Mouse (Mus musculus) kidney, embryonic 15.5 days (tissue): ENCODE measurements around the gene Kmt2c. TPM values are rescaled to one million over a fixed set of nuclear protein-coding genes. Genes with fewer than 3 reads are reported as not detected.
"Not testable (repeated sequence)": the region's sequence is repeated elsewhere in the genome, so short reads cannot be mapped to it uniquely, and the experiment has no call there.

Experiments used
- ATAC-seq: fragments of 200-750 bp; cut with Nextera tagmentation; replicated peaks from 2 replicates; pipeline ENCODE4 v1.8.0; 2017; ENCODE audit warnings: moderate TSS enrichment; ENCODE audit not compliant: low FRiP score
- H3K27ac ChIP-seq: fragments of 300-500 bp; sonication (generic); 2 replicates; pipeline ENCODE4 v1.5.1; 2015; ENCODE audit warnings: mild to moderate bottlenecking, inconsistent platforms
- H3K27me3 ChIP-seq: fragments of 300-500 bp; sonication (generic); 2 replicates; pipeline ENCODE4 v1.6.1; 2015; ENCODE audit warnings: inconsistent platforms
- H3K36me3 ChIP-seq: fragments of 300-500 bp; sonication (generic); 2 replicates; pipeline ENCODE4 v1.6.1; 2015; ENCODE audit warnings: inconsistent platforms
- H3K4me1 ChIP-seq: fragments of 300-500 bp; sonication (generic); 2 replicates; pipeline ENCODE4 v1.6.1; 2015; ENCODE audit warnings: inconsistent platforms
- H3K4me2 ChIP-seq: fragments of 300-500 bp; sonication (generic); 2 replicates; pipeline ENCODE4 v1.6.1; 2015; ENCODE audit warnings: moderate library complexity, mild to moderate bottlenecking, inconsistent platforms
- H3K4me3 ChIP-seq: fragments of 300-500 bp; sonication (generic); replicated peaks from 2 replicates; pipeline ENCODE4 v1.5.1; 2015; ENCODE audit warnings: mild to moderate bottlenecking, inconsistent platforms
- H3K9ac ChIP-seq: fragments of 300-500 bp; sonication (generic); 2 replicates; pipeline ENCODE4 v1.6.1; 2015; ENCODE audit warnings: mild to moderate bottlenecking, inconsistent platforms
- H3K9me3 ChIP-seq: fragments of 300-500 bp; sonication (generic); replicated peaks from 2 replicates; pipeline ENCODE4 v1.6.1; 2016; ENCODE audit warnings: inconsistent platforms
- WGBS: fragments of 180-500 bp; shearing (Covaris S2); methylation state at CpG from one replicate; pipeline ENCODE4 v1.1.7; 2015; ENCODE audit warnings: mixed read lengths; 5-methylcytosine and 5-hydroxymethylcytosine counted together
- polyA plus RNA-seq: library from polyadenylated mRNA; unstranded; fragments of >200 nt; fragmentation: Nextera tagmentation; extraction: Ambion mirVana; gene quantifications from 2 replicates; pipeline ENCODE4 v1.2.1, GENCODE M21; 2015

Gene Kmt2c
- polyA plus RNA-seq, 1 experiment from 2014 or later, result 12.9 TPM

GRCm38 (mm10) chr5:25252825-25253544, 245.6 kb downstream of the Kmt2c start:
- WGBS, result 65% methylated on average over 8 of the region's 8 CpGs
- H3K4me2 ChIP-seq, result no peak overlapping the region
- no peak overlapping the region for H3K4me3 ChIP-seq
- H3K9me3 ChIP-seq, result no peaks in the 10 kb centered on the region
- no peak overlapping the region for H3K9ac ChIP-seq
- H3K36me3 ChIP-seq, result peaks cover 80% of the 10 kb centered on the region
- H3K4me1 ChIP-seq, result peaks cover 9% of the 10 kb centered on the region
- peak overlapping the region; percentile 91 for H3K27ac ChIP-seq
- no peaks in the 10 kb centered on the region for H3K27me3 ChIP-seq
- peak; percentile 55; the same call in 1 of the 2 replicates for ATAC-seq

- peak; percentile 74; the same call in 1 of the 2 replicates for ATAC-seq
- Histone ChIP-seq H3K27me3 (no peaks in the 10 kb centered on the region), H3K36me3 (peaks cover 74% of the 10 kb centered on the region), H3K4me2 (no peak overlapping the region), H3K9ac (no peak overlapping the region), H3K4me1 (peaks cover 11% of the 10 kb centered on the region), H3K4me3 (no peak overlapping the region), H3K9me3 (no peaks in the 10 kb centered on the region), H3K27ac (peak overlapping the region; percentile 91)
- 47% methylated on average over 2 of the region's 2 CpGs for WGBS
Observed at GRCm38 (mm10) chr5:25252423-25252822, 246.2 kb downstream of the Kmt2c start.

DNA sequence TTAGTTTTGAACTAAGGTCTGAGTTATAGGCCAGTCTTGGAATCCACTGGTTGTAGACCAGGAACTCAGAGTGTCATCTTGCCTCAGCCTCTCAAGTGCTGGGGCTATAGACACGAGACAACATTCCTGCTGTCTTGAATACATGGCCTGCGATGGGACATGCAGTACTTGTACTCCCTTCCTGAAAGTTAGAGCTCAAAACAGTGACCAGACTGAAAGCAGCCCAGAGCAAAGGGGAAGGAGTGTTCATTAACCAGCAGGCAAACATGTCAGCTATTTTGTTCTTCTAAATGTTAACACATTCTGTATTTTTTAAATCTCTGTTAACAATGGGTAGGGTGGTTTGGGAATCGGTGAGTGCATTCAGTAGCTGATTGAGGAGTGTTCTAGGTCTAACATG, 251.5 kb downstream of the Kmt2c start:
- WGBS, result 70% methylated on average over 3 of the region's 3 CpGs
- ATAC-seq, result peak; percentile 46; the same call in 1 of the 2 replicates

GRCm38 (mm10) chr5:25246473-25246865, 252.1 kb downstream of the Kmt2c start:
- H3K9ac ChIP-seq, result no peak overlapping the region
- no peaks in the 10 kb centered on the region for H3K27me3 ChIP-seq
- no peak for ATAC-seq
- peaks cover 26% of the 10 kb centered on the region for H3K36me3 ChIP-seq
- no peak overlapping the region for H3K4me2 ChIP-seq
- H3K4me3 ChIP-seq, result no peak overlapping the region
- 57% methylated on average over 1 of the region's 1 CpGs for WGBS
- peak overlapping the region; percentile 77 for H3K27ac ChIP-seq
- H3K4me1 ChIP-seq, result 0 out of 2 replicates have a peak, but pooled peaks cover 7% of the 10 kb centered on the region
- H3K9me3 ChIP-seq, result no peaks in the 10 kb centered on the region

More for the DNA sequence above, 251.5 kb downstream of the Kmt2c start:
- Histone ChIP-seq H3K4me2 (no peak overlapping the region), H3K27ac (peak overlapping the region; percentile 77), H3K4me3 (no peak overlapping the region), H3K27me3 (no peaks in the 10 kb centered on the region), H3K9me3 (no peaks in the 10 kb centered on the region), H3K9ac (no peak overlapping the region), H3K4me1 (peaks cover 12% of the 10 kb centered on the region), H3K36me3 (peaks cover 32% of the 10 kb centered on the region)

- Histone ChIP-seq H3K4me1 (0 out of 2 replicates have a peak, but pooled peaks cover 7% of the 10 kb centered on the region), H3K27me3 (no peaks in the 10 kb centered on the region), H3K9ac (no peak overlapping the region), H3K36me3 (peaks cover 21% of the 10 kb centered on the region), H3K9me3 (no peaks in the 10 kb centered on the region), H3K4me2 (no peak overlapping the region), H3K4me3 (no peak overlapping the region), H3K27ac (peak overlapping the region; percentile 52)
- WGBS, result 69% methylated on average over 10 of the region's 10 CpGs
- ATAC-seq, result no peak
Observed at GRCm38 (mm10) chr5:25245806-25246472, 252.6 kb downstream of the Kmt2c start.

- Histone ChIP-seq H3K4me3 (no peak overlapping the region), H3K27ac (no peak overlapping the region), H3K27me3 (no peaks in the 10 kb centered on the region), H3K9me3 (no peaks in the 10 kb centered on the region), H3K4me2 (no peak overlapping the region), H3K36me3 (peaks cover 9% of the 10 kb centered on the region), H3K4me1 (0 out of 2 replicates have a peak, but pooled peaks cover 7% of the 10 kb centered on the region), H3K9ac (no peak overlapping the region)
- ATAC-seq, result no peak
- WGBS, result 84% methylated on average over 6 of the region's 6 CpGs
Observed at GRCm38 (mm10) chr5:25243101-25243500, 255.5 kb downstream of the Kmt2c start.

GRCm38 (mm10) chr5:25224377-25224776, 274.2 kb downstream of the Kmt2c start:
- H3K4me3 ChIP-seq, ATAC-seq, H3K27me3 ChIP-seq, H3K36me3 ChIP-seq, H3K9me3 ChIP-seq, H3K9ac ChIP-seq, H3K4me1 ChIP-seq, H3K27ac ChIP-seq: not testable (repeated sequence)
- peak overlapping the region; percentile 69; the same call in 1 of the 2 replicates for H3K4me2 ChIP-seq
- WGBS, result 89% methylated on average over 1 of the region's 1 CpGs

GRCm38 (mm10) chr5:25222752-25223702, 275.6 kb downstream of the Kmt2c start, which contains the start of gene E130116L18Rik:
TSS of gene E130116L18Rik (minus strand) at chr5:25223153.
- 2% methylated on average over 72 of the region's 72 CpGs for WGBS
- peak; percentile 97 for ATAC-seq

More at GRCm38 (mm10) chr5:25222752-25223702, 275.6 kb downstream of the Kmt2c start, which contains the start of gene E130116L18Rik:
- Histone ChIP-seq H3K4me3 (peak within 1 kb of the TSS; percentile 75), H3K36me3 (no peaks in the 10 kb centered on the region), H3K9ac (peak within 1 kb of the TSS; percentile 83), H3K27me3 (no peaks in the 10 kb centered on the region), H3K4me1 (peaks cover 8% of the 10 kb centered on the region), H3K27ac (peak within 1 kb of the TSS; percentile 95), H3K9me3 (no peaks in the 10 kb centered on the region), H3K4me2 (peak within 1 kb of the TSS; percentile 69)

Other genes with a start within 250 kb of the Kmt2c start
- gene Cct8l1, start 17.3 kb upstream of the Kmt2c start, polyA plus RNA-seq, result 0.10 TPM in 1 of 2 replicates, not detected in the other
- gene Xrcc2, start 207.0 kb upstream of the Kmt2c start, polyA plus RNA-seq, result 10.5 and 10.9 TPM in 2 replicates